Mouse (Mus musculus): ENCODE results near the gene Hdlbp. TPM values are rescaled to one million over a fixed set of nuclear protein-coding genes. Genes with fewer than 3 reads are reported as not detected.

The Hdlbp gene
- polyA plus RNA-seq, 1 experiment = 122 TPM

DNA sequence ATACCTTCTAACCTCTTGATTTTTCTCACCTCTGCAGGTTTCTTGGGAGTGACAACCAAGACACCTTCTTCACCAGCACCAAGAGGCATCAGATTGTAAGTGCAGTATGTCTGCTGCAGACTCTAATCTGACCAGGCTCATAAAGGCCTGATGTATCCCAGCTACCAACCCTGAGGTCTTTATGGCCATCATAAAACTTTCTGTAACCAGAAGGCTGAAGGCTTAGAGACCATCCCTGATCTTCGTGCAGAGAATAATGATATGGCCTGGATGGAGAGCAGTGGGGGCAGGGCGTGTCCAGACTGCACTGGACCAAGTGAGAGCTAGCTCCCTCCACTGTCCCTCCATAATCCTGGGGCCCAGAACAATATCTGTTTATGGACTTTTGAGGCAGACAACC is 91.4 kb downstream of the Hdlbp start:
- TF ChIP-seq CTCF (IDR thresholded peaks at IDR 0.05; ENCODE audit: control insufficient read depth, insufficient read depth, insufficient replicate concordance, low read depth, low read length) = no peak
- no peak for TF ChIP-seq POLR2A (IDR thresholded peaks at IDR 0.05; ENCODE audit: control insufficient read depth, low read depth, low read length)
- Histone ChIP-seq H3K27me3 (ENCODE audit: control insufficient read depth, insufficient read depth, low read length) (no peaks in the 10 kb centered on the region), H3K4me3 (ENCODE audit: control insufficient read depth, low read depth, low read length) (no peak overlapping the region), H3K4me1 (ENCODE audit: control insufficient read depth, insufficient read depth, low read length) (no peaks in the 10 kb centered on the region), H3K36me3 (ENCODE audit: control insufficient read depth, insufficient read depth, low read length) (no peaks in the 10 kb centered on the region), H3K27ac (ENCODE audit: control insufficient read depth, insufficient read depth, low read depth, low read length) (no peak overlapping the region)

DNA sequence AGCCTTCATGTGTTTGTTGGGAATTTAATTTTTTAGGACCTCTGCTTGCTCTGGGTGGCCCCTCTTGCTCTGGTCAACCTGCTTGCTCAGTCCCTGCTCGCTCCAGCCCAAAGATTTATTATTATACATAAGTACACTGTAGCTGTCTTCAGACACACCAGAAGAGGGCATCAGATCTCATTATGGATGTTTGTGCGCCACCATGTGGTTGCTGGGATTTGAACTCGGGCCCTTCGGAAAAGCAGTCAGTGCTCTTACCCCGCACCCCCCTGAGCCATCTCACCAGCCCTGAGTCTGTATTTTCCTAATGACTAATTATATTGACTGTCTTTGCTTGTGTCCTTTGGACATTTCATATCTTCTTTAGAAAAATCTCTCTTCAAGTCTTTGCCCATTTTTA is 99.5 kb downstream of the Hdlbp start:
- TF ChIP-seq CTCF (IDR thresholded peaks at IDR 0.05; ENCODE audit: control insufficient read depth, insufficient read depth, insufficient replicate concordance, low read depth, low read length) = no peak
- TF ChIP-seq POLR2A (IDR thresholded peaks at IDR 0.05; ENCODE audit: control insufficient read depth, low read depth, low read length) = no peak

DNA sequence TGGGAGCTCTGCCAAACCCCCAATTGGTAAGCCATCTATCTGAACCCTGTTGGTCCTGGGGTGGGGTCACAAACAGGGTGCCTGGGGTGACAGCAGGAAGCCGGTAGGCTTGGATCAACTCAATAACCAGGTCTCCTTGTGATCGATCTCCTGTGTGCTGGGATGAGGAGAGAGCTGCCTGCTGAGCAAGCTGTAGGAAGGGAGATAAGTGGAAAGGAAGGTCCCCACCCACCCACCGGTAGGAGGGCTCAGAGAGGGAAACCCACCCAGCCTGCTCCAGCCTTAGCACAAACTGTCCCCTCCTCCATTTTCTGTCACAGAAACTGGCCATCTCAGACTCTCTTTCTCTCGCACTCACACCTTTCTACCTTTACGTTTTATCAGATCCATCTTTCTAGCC is 101.3 kb downstream of the Hdlbp start:
- no peaks in the 10 kb centered on the region for H3K36me3 ChIP-seq (ENCODE audit: control insufficient read depth, insufficient read depth, low read length)
- TF ChIP-seq POLR2A (IDR thresholded peaks at IDR 0.05; ENCODE audit: control insufficient read depth, low read depth, low read length) (no peak), CTCF (IDR thresholded peaks at IDR 0.05; ENCODE audit: control insufficient read depth, insufficient read depth, insufficient replicate concordance, low read depth, low read length) (no peak)

More for the DNA sequence above, 99.5 kb downstream of the Hdlbp start:
- no peak overlapping the region for H3K4me3 ChIP-seq (ENCODE audit: control insufficient read depth, low read depth, low read length)
- H3K27ac ChIP-seq (ENCODE audit: control insufficient read depth, insufficient read depth, low read depth, low read length) = no peak overlapping the region
- no peaks in the 10 kb centered on the region for H3K36me3 ChIP-seq (ENCODE audit: control insufficient read depth, insufficient read depth, low read length)
- no peaks in the 10 kb centered on the region for H3K27me3 ChIP-seq (ENCODE audit: control insufficient read depth, insufficient read depth, low read length)
- no peaks in the 10 kb centered on the region for H3K4me1 ChIP-seq (ENCODE audit: control insufficient read depth, insufficient read depth, low read length)

DNA sequence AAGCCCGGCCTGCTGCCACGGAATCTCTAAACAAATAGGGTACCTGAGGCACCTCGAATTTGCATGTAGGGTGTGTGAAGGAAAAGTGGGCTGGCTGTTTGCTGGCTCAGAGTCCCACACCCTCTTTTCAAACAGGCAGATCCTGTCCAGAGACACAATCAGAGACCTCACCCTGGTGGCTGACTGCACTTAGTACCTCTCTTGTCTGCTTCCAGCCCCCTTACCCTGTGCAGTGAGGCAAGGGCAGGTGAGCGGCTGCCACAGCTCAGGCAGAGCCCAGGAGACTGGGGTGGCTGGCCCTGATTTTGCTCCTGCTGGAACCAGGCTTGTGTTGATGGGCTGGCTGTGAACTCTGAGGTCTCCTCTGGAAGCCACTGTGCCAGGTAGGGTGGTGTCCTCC is 105.0 kb downstream of the Hdlbp start, which contains the start of gene Ano7:
Gene Ano7 (plus strand): TSS at position 266 of the 400 bp plus-strand sequence.
- no peak within 1 kb of the TSS for H3K4me3 ChIP-seq (ENCODE audit: control insufficient read depth, low read depth, low read length)
- H3K27me3 ChIP-seq (ENCODE audit: control insufficient read depth, insufficient read depth, low read length) = no peaks in the 10 kb centered on the region
- no peak within 1 kb of the TSS for H3K27ac ChIP-seq (ENCODE audit: control insufficient read depth, insufficient read depth, low read depth, low read length)
- TF ChIP-seq CTCF (IDR thresholded peaks at IDR 0.05; ENCODE audit: control insufficient read depth, insufficient read depth, insufficient replicate concordance, low read depth, low read length) = no peak
- no peak for TF ChIP-seq POLR2A (IDR thresholded peaks at IDR 0.05; ENCODE audit: control insufficient read depth, low read depth, low read length)
- H3K36me3 ChIP-seq (ENCODE audit: control insufficient read depth, insufficient read depth, low read length) = no peaks in the 10 kb centered on the region
- H3K4me1 ChIP-seq (ENCODE audit: control insufficient read depth, insufficient read depth, low read length) = no peaks in the 10 kb centered on the region

More for the DNA sequence above, 101.3 kb downstream of the Hdlbp start:
- H3K4me1 ChIP-seq (ENCODE audit: control insufficient read depth, insufficient read depth, low read length) = no peaks in the 10 kb centered on the region
- no peaks in the 10 kb centered on the region for H3K27me3 ChIP-seq (ENCODE audit: control insufficient read depth, insufficient read depth, low read length)
- H3K27ac ChIP-seq (ENCODE audit: control insufficient read depth, insufficient read depth, low read depth, low read length) = no peak overlapping the region
- no peak overlapping the region for H3K4me3 ChIP-seq (ENCODE audit: control insufficient read depth, low read depth, low read length)

DNA sequence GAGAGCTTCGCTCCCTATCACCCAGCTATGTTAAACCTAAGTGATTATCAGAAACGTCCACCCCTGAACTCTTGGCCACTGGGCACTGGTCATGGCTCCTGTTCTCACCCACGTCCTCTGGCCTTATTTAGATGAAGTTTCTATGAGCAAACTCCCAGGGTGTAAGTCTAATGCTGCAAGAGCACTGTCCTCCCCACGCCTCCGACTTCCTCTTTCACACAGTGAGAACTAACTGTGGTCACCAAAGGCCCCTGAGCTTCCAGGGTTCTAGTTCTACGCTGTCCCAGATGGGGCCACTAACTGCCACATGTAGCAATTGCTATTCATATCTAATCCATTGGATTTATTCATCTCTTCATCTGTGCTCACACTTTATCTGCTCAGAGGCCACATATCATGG is 113.0 kb downstream of the Hdlbp start:
- Histone ChIP-seq H3K4me3 (ENCODE audit: control insufficient read depth, low read depth, low read length) (no peak overlapping the region), H3K27me3 (ENCODE audit: control insufficient read depth, insufficient read depth, low read length) (no peaks in the 10 kb centered on the region), H3K36me3 (ENCODE audit: control insufficient read depth, insufficient read depth, low read length) (peaks cover 4% of the 10 kb centered on the region), H3K4me1 (ENCODE audit: control insufficient read depth, insufficient read depth, low read length) (no peaks in the 10 kb centered on the region), H3K27ac (ENCODE audit: control insufficient read depth, insufficient read depth, low read depth, low read length) (no peak overlapping the region)
- TF ChIP-seq POLR2A (IDR thresholded peaks at IDR 0.05; ENCODE audit: control insufficient read depth, low read depth, low read length) (no peak), CTCF (IDR thresholded peaks at IDR 0.05; ENCODE audit: control insufficient read depth, insufficient read depth, insufficient replicate concordance, low read depth, low read length) (no peak)

DNA sequence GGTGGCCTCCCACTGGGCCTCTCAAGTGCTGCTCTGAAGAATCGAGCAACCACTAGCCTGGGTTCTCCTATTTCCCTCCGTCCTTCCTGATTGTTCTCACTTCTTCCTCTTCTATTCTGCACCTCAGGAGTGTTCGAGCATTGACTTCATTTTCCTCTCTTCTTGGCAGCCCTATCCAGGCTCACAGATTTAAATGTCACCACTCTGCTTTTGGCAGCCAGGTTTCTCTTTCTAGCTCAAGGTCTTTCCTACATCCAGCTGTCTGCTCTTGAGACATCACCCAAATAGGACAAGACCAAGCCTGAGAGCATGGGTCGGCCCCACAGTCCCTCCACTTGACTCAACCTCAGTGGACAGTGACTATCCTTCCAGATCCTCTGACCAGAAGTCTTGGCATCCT is 116.0 kb downstream of the Hdlbp start:
- H3K4me1 ChIP-seq (ENCODE audit: control insufficient read depth, insufficient read depth, low read length) = no peaks in the 10 kb centered on the region
- TF ChIP-seq CTCF (IDR thresholded peaks at IDR 0.05; ENCODE audit: control insufficient read depth, insufficient read depth, insufficient replicate concordance, low read depth, low read length) (no peak), POLR2A (IDR thresholded peaks at IDR 0.05; ENCODE audit: control insufficient read depth, low read depth, low read length) (no peak)
- no peaks in the 10 kb centered on the region for H3K27me3 ChIP-seq (ENCODE audit: control insufficient read depth, insufficient read depth, low read length)
- peaks cover 4% of the 10 kb centered on the region for H3K36me3 ChIP-seq (ENCODE audit: control insufficient read depth, insufficient read depth, low read length)
- H3K27ac ChIP-seq (ENCODE audit: control insufficient read depth, insufficient read depth, low read depth, low read length) = no peak overlapping the region
- no peak overlapping the region for H3K4me3 ChIP-seq (ENCODE audit: control insufficient read depth, low read depth, low read length)

Other genes with a start within 250 kb of the Hdlbp start
- 4.5 and 4.8 TPM in 2 replicates for gene Sned1, start 243.0 kb downstream of the Hdlbp start, polyA plus RNA-seq (2012; rRNA removed)
- 14.4 and 14.8 TPM in 2 replicates for gene Mterf4, start 172.9 kb downstream of the Hdlbp start, polyA plus RNA-seq (2012; rRNA removed)
- 8.7 and 10.6 TPM in 2 replicates for gene Ppp1r7, start 136.0 kb downstream of the Hdlbp start, polyA plus RNA-seq (2012; rRNA removed)
- gene Pask, start 135.3 kb downstream of the Hdlbp start, polyA plus RNA-seq (2012; rRNA removed) = 36.3 and 38.0 TPM in 2 replicates
- 0.49 and 0.85 TPM in 2 replicates for gene Ano7, start 104.9 kb downstream of the Hdlbp start, polyA plus RNA-seq (2012; rRNA removed)
- gene Farp2, start 33.3 kb upstream of the Hdlbp start, polyA plus RNA-seq (2012; rRNA removed) = 2.9 TPM in 2 replicates
- 182 and 191 TPM in 2 replicates for gene Stk25, start 179.8 kb upstream of the Hdlbp start, polyA plus RNA-seq (2012; rRNA removed)
- 5.6 and 9.7 TPM in 2 replicates for gene Bok, start 206.8 kb upstream of the Hdlbp start, polyA plus RNA-seq (2012; rRNA removed)

Data from testis, adult 2 months (tissue).